Comparison of ENCODE assay signal across 8 mouse cellular contexts in genomic region chr3:152192238-152192931, GRCm38 (mm10). TPM values are rescaled to one million over a fixed set of nuclear protein-coding genes. Genes with fewer than 3 reads are reported as not detected.
A peak's percentile ranks its signal among the peaks of the same experiment; 100 is the strongest.
DNase-seq lines count a peak whose midpoint lies in the region; ATAC-seq and TF ChIP-seq lines count a peak whose summit lies in the region.

No protein-coding gene starts in this region.

- H3K9me3 ChIP-seq in heart, embryonic 14.5 days (ENCODE audit: control insufficient read depth, low read length), result no peaks in the 10 kb centered on the region

- TF ChIP-seq CTCF in brain, embryonic 14.5 days (IDR thresholded peaks at IDR 0.05; ENCODE audit: borderline replicate concordance, extremely low read depth, insufficient read depth, insufficient read length), result no peak

- WGBS in heart, embryonic 14.5 days, result 15% methylated on average over 9 of the region's 11 CpGs

- H3K27ac ChIP-seq in heart, embryonic 14.5 days (replicated peaks in 1 of 2; ENCODE audit: control insufficient read depth in 1 of 2, insufficient read depth in 1 of 2, low read depth in 2 of 2, low read length in 2 of 2), result peak overlapping the region; percentile 88 to 94

- H3ac ChIP-seq in myocyte (ENCODE audit: control insufficient read depth, insufficient read length), result peak overlapping the region; percentile 10

- peak; percentile 36 for DNase-seq in embryo, embryonic 11 days
- DNase-seq in embryo, embryonic 10 days (ENCODE audit: low spot score), result no peak
- peak; percentile 75 for DNase-seq in brain, embryonic 14.5 days (ENCODE audit: low read depth)
- peak; percentile 61 for DNase-seq in liver
- DNase-seq in right cerebral cortex, postnatal 36 days (ENCODE audit: low spot score in 2 of 2), result no peak
- no peak for DNase-seq in gastrocnemius, postnatal 4 days (ENCODE audit: low spot score in 2 of 2)

- peaks cover 60% of the 10 kb centered on the region for H3K79me2 ChIP-seq in myocyte (ENCODE audit: control insufficient read depth, insufficient read depth)

- H3K27me3 ChIP-seq in heart, embryonic 14.5 days (ENCODE audit: control insufficient read depth, insufficient read depth, low read length), result no peaks in the 10 kb centered on the region
- H3K27me3 ChIP-seq in myocyte (ENCODE audit: control insufficient read depth, insufficient read depth, insufficient read length), result no peaks in the 10 kb centered on the region

- H3K4me3 ChIP-seq in heart, embryonic 14.5 days (ENCODE audit: control insufficient read depth in 1 of 2, insufficient read depth in 1 of 2, low read depth in 1 of 2, low read length in 2 of 2), result peak overlapping the region; percentile 58 to 61
- peak overlapping the region; percentile 62 for H3K4me3 ChIP-seq in myocyte

- peak overlapping the region; percentile 86 for H3K4me2 ChIP-seq in heart, embryonic 14.5 days (ENCODE audit: low read length)
- H3K4me2 ChIP-seq in myocyte (ENCODE audit: low read depth), result peak overlapping the region; percentile 89

- no peak for TF ChIP-seq POLR2A in brain, embryonic 14.5 days (IDR thresholded peaks at IDR 0.05; ENCODE audit: borderline replicate concordance, extremely low read depth, insufficient read depth, insufficient read length, poor library complexity, severe bottlenecking)
- TF ChIP-seq POLR2A in myocyte (IDR thresholded peaks at IDR 0.05; ENCODE audit: insufficient read length, low read depth), result no peak

- H3K9ac ChIP-seq in heart, embryonic 14.5 days (ENCODE audit: low read length), result peak overlapping the region; percentile 87

- no peaks in the 10 kb centered on the region for H3K36me3 ChIP-seq in heart, embryonic 14.5 days (ENCODE audit: control insufficient read depth, insufficient read depth, low read length)
- H3K36me3 ChIP-seq in myocyte (ENCODE audit: control insufficient read depth, insufficient read depth), result no peaks in the 10 kb centered on the region

- no peak for ATAC-seq in heart, embryonic 14.5 days (ENCODE audit: insufficient number of reproducible peaks, insufficient read depth, low FRiP score, low read depth)

- peaks cover 3 to 32% of the 10 kb centered on the region in 2 experiments for H3K4me1 ChIP-seq in heart, embryonic 14.5 days (ENCODE audit: control insufficient read depth in 2 of 2, insufficient read depth in 2 of 2, low read length in 2 of 2)

TF ChIP-seq in myocyte, 11 proteins besides CTCF, POLR2A, EP300 and RAD21:
- no peak for TF ChIP-seq SRF (IDR thresholded peaks at IDR 0.05; ENCODE audit: control insufficient read depth, insufficient read length, low read depth)
- TF ChIP-seq REST (IDR thresholded peaks at IDR 0.05; ENCODE audit: insufficient read depth, insufficient read length), result no peak
- no peak for TF ChIP-seq TCF12 (IDR thresholded peaks at IDR 0.05; ENCODE audit: insufficient read depth, poor library complexity, severe bottlenecking)
- no peak for TF ChIP-seq E2F4 (IDR thresholded peaks at IDR 0.05; ENCODE audit: insufficient read depth)
- no peak for TF ChIP-seq USF1 (IDR thresholded peaks at IDR 0.05; ENCODE audit: low read depth)
- TF ChIP-seq MYOD1 (IDR thresholded peaks at IDR 0.05; ENCODE audit: control insufficient read depth in 1 of 3, insufficient read length in 2 of 3, low read depth in 2 of 3), result no peak
- no peak for TF ChIP-seq TCF3 (IDR thresholded peaks at IDR 0.05; ENCODE audit: insufficient read length, low read depth)
- no peak for TF ChIP-seq MAX (IDR thresholded peaks at IDR 0.05; ENCODE audit: low read depth)
- TF ChIP-seq CEBPB (IDR thresholded peaks at IDR 0.05; ENCODE audit: insufficient read depth, poor library complexity, severe bottlenecking), result no peak
- no peak for TF ChIP-seq POLR2AphosphoS2 (IDR thresholded peaks at IDR 0.05; ENCODE audit: insufficient read length, low read depth)

RNA-seq across cellular contexts. Expression of gene Dnajb4, which starts 17.7 kb away (rescaled TPM):
- polyA plus RNA-seq in brain, embryonic 14.5 days (2012; rRNA removed), result 15.9 and 20.7 TPM in 2 replicates
- 46.2 and 47.9 TPM in 2 replicates for polyA plus RNA-seq in heart, embryonic 14.5 days (2014; fragmentation: Nextera tagmentation; extraction: Ambion mirVana)
- 8.1 TPM for polyA plus RNA-seq in myocyte (2012; fragmentation: generic; extraction: Trizol)
- total RNA-seq in gastrocnemius, postnatal 4 days (2021), result 10 to 100 TPM; 65.3 to 87.7 TPM

RNA-seq across cellular contexts. Expression of gene Fubp1, which starts 17.8 kb away (rescaled TPM):
- 264 and 329 TPM in 2 replicates for polyA plus RNA-seq in brain, embryonic 14.5 days (2012; rRNA removed)
- polyA plus RNA-seq in heart, embryonic 14.5 days (2014; fragmentation: Nextera tagmentation; extraction: Ambion mirVana), result 113 and 117 TPM in 2 replicates
- polyA plus RNA-seq in myocyte (2012; fragmentation: generic; extraction: Trizol), result 27.9 TPM
- total RNA-seq in gastrocnemius, postnatal 4 days (2021), result 100 to 1,000 TPM; 105 to 116 TPM

RNA-seq across cellular contexts. Expression of gene Gipc2, which starts 26.4 kb away (rescaled TPM):
- 4.6 and 6.0 TPM in 2 replicates for polyA plus RNA-seq in brain, embryonic 14.5 days (2012; rRNA removed)
- 2.9 and 4.1 TPM in 2 replicates for polyA plus RNA-seq in heart, embryonic 14.5 days (2014; fragmentation: Nextera tagmentation; extraction: Ambion mirVana)
- 0.16 TPM for polyA plus RNA-seq in myocyte (2012; fragmentation: generic; extraction: Trizol)
- 1 to 10 TPM in 1 of 2 experiments, under 1 TPM in 1; 0.86 to 1.4 TPM for total RNA-seq in gastrocnemius, postnatal 4 days (2021)

Comparison
In these comparisons a context has a peak if more than half of its experiments do, and no peak if none do; other contexts are left out.
1. DNase-seq: peak in embryo, embryonic 11 days (single experiment), brain, embryonic 14.5 days (single experiment) and liver (single experiment); none in embryo, embryonic 10 days (single experiment), right cerebral cortex, postnatal 36 days (0 of 2) and gastrocnemius, postnatal 4 days (0 of 2).